Mouse (Mus musculus): Measurements from ENCODE around the gene Ephb2.

- no peak for TF ChIP-seq CTCF (IDR thresholded peaks at IDR 0.05; ENCODE audit: low read depth)
- TF ChIP-seq EP300 (IDR thresholded peaks at IDR 0.05; ENCODE audit: low read depth) = no peak
Observed at GRCm38 (mm10) chr4:136741840-136742239, 93.9 kb downstream of the Ephb2 start.
